Mouse (Mus musculus): ENCODE measurements at regions not wholly inside any gene's neighbourhood (a gene's known extent, or its start where the extent isn't known, plus 50 kb on each side); places are given as distances from the start of the nearest gene placed in this dataset.
A peak's percentile ranks its signal among the peaks of the same experiment; 100 is the strongest.

DNA sequence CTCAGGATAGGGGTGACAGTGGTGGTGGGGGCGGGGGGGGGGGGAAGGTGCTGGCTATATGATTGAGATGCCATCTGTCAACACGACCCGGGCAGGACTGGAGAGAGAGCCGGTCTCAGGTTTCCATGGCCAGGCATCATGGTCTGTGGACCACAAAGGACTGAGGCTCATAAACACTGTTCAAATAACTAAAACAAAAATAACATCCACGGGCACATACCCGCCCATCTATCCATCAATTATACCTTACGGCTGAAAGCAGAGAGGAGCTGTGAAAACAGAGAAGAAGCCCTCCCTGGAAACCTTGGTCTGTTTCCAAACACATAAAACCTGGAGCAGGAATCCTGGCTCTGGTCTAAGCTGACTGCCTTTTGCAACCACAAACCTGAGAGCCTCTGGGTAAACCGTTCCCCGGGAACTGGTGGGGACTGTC is 183.2 kb downstream of the Gm19410 start:
- no peak overlapping the region for H3K4me2 ChIP-seq (replicated peaks; ENCODE audit: low read depth, low read length)
- no peak overlapping the region for H3K9ac ChIP-seq (replicated peaks; ENCODE audit: low read length)
- peak; percentile 93 for ATAC-seq (ENCODE audit: low FRiP score, low TSS enrichment)
- no peaks in the 10 kb centered on the region for H3K36me3 ChIP-seq (ENCODE audit: insufficient read depth, low read length)
- no peaks in the 10 kb centered on the region for H3K27me3 ChIP-seq (ENCODE audit: insufficient read depth, low read length)
- H3K4me1 ChIP-seq (ENCODE audit: insufficient read depth, low read length), result peaks cover 28% of the 10 kb centered on the region
- no peaks in the 10 kb centered on the region for H3K9me3 ChIP-seq (ENCODE audit: low read length)
- H3K4me3 ChIP-seq (ENCODE audit: low read length), result no peak overlapping the region
- 14% methylated on average over 9 of the region's 9 CpGs for WGBS
- no peak overlapping the region for H3K27ac ChIP-seq (ENCODE audit: low read length)

DNA sequence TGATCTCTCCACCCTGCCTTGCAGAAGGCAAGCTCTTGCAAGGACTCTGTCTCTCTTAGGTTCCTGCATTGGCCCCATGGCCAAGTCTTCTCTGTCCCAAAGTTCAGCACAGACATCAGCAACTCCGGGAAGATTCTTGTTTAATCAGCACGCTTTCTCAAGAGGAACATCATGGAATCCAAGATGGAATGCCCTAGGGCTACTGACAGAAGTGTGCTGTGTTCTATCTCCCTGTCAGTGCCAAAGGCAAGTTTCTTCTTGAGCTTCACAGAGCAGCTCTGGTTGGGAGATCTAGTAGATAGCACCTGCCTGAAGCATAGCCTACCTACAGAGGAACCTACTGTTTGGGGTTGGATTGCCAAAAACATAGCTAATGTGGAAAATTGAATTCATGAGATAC is 189.9 kb downstream of the Gm19410 start:
- ATAC-seq (ENCODE audit: low FRiP score, low TSS enrichment), result no peak
- no peaks in the 10 kb centered on the region for H3K9me3 ChIP-seq (ENCODE audit: low read length)
- no peak overlapping the region for H3K9ac ChIP-seq (replicated peaks; ENCODE audit: low read length)
- H3K4me3 ChIP-seq (ENCODE audit: low read length), result no peak overlapping the region
- 87% methylated on average over 2 of the region's 2 CpGs for WGBS
- no peaks in the 10 kb centered on the region for H3K27me3 ChIP-seq (ENCODE audit: insufficient read depth, low read length)
- no peak overlapping the region for H3K27ac ChIP-seq (ENCODE audit: low read length)
- 0 out of 2 replicates have a peak, but pooled peaks cover 3% of the 10 kb centered on the region for H3K4me1 ChIP-seq (ENCODE audit: insufficient read depth, low read length)
- no peak overlapping the region for H3K4me2 ChIP-seq (replicated peaks; ENCODE audit: low read depth, low read length)
- no peaks in the 10 kb centered on the region for H3K36me3 ChIP-seq (ENCODE audit: insufficient read depth, low read length)

DNA sequence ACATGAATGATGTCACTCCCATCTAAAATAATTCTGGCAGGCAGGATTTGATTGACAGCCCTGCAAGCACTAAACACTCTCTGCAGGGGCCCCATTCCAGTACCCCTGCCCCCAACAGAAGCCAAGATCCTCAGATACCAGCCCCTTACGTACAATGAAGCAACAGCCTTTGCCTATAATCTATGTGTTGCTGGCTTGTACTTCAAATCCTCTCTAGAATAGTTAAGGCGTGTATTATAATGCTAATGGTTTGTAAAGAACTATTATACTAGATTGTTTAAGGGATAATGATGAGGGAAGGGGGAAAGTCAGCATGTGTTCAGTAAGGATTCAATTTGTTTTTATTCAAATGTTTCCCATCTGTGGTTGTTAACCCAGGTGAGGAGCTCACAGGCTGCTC is 190.7 kb downstream of the Gm19410 start:
- no peak overlapping the region for H3K4me2 ChIP-seq (replicated peaks; ENCODE audit: low read depth, low read length)
- no peaks in the 10 kb centered on the region for H3K36me3 ChIP-seq (ENCODE audit: insufficient read depth, low read length)
- H3K27me3 ChIP-seq (ENCODE audit: insufficient read depth, low read length), result no peaks in the 10 kb centered on the region
- no peak overlapping the region for H3K9ac ChIP-seq (replicated peaks; ENCODE audit: low read length)
- H3K27ac ChIP-seq (ENCODE audit: low read length), result no peak overlapping the region
- no peak overlapping the region for H3K4me3 ChIP-seq (ENCODE audit: low read length)
- no peak for ATAC-seq (ENCODE audit: low FRiP score, low TSS enrichment)
- WGBS, result 77% methylated on average over 2 of the region's 2 CpGs
- H3K9me3 ChIP-seq (ENCODE audit: low read length), result no peaks in the 10 kb centered on the region
- peaks cover 9% of the 10 kb centered on the region for H3K4me1 ChIP-seq (ENCODE audit: insufficient read depth, low read length)

DNA sequence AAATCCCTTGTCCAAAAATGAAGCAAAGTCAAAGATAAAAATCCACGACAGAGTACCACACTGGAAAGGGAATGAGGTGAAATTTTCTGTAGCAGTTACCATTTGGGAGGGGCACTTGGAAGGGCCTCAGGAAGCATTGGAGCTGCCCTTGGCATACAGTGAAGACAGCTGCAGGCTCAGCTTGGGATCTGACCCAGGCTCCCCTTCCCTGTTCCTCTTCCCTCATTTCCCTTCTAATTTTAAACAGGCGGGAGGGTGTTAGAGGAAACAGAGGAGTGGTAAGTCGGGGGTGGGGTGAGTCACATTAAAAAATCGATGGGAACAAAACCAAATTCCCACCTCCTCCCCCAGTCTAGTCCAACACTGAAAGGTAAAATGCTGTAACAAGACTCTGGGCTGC is 193.6 kb downstream of the Gm19410 start:
- H3K4me1 ChIP-seq (ENCODE audit: insufficient read depth, low read length), result peaks cover 12% of the 10 kb centered on the region
- no peak for ATAC-seq (ENCODE audit: low FRiP score, low TSS enrichment)
- H3K4me2 ChIP-seq (replicated peaks; ENCODE audit: low read depth, low read length), result no peak overlapping the region
- H3K36me3 ChIP-seq (ENCODE audit: insufficient read depth, low read length), result no peaks in the 10 kb centered on the region
- no peaks in the 10 kb centered on the region for H3K9me3 ChIP-seq (ENCODE audit: low read length)
- no peak overlapping the region for H3K27ac ChIP-seq (ENCODE audit: low read length)
- no peak overlapping the region for H3K4me3 ChIP-seq (ENCODE audit: low read length)
- H3K9ac ChIP-seq (replicated peaks; ENCODE audit: low read length), result no peak overlapping the region
- WGBS, result 66% methylated on average over 4 of the region's 4 CpGs
- H3K27me3 ChIP-seq (ENCODE audit: insufficient read depth, low read length), result no peaks in the 10 kb centered on the region

DNA sequence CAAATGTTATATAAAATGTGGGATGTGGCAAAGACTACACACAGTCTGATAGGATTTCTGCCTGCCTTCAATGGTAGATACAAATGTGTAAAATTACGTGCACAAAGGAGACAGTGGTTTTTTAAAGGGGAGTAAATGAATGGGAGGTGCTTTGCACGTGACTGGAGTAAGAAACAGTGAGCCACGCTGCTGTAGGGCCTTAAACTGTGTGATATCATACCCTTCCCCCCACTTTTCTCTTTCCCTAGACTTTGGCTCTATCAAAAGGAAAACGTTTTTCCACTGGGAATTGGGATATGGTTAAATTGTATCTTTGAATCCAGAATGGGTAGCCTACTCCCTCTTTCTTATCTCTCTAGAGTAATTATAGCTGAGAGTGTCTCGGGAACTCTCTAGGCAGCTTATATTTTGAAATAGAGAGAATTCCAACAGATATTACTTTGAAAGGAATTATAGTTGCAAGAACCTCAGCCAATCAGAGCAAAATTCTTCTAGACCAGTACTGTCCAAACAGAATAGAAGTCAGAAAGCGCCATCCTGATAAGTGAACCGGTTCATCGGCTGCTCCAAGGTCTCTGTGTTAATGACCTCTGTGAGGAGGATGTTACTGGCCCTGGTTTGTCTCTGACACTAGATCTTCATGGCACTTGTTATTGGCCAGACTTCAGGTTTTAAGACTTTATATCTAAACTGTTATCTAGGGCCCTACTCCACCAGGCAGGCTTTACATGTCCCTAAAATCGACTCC is 195.5 kb downstream of the Gm19410 start:
- H3K4me1 ChIP-seq (ENCODE audit: insufficient read depth, low read length), result peaks cover 18% of the 10 kb centered on the region
- 0 out of 2 replicates have a peak, but pooled peaks have one; percentile 51 for ATAC-seq (ENCODE audit: low FRiP score, low TSS enrichment)
- H3K27ac ChIP-seq (ENCODE audit: low read length), result no peak overlapping the region
- no peaks in the 10 kb centered on the region for H3K9me3 ChIP-seq (ENCODE audit: low read length)
- H3K9ac ChIP-seq (replicated peaks; ENCODE audit: low read length), result no peak overlapping the region; the same call in 1 of the 2 replicates
- H3K4me3 ChIP-seq (ENCODE audit: low read length), result no peak overlapping the region
- no peaks in the 10 kb centered on the region for H3K27me3 ChIP-seq (ENCODE audit: insufficient read depth, low read length)
- H3K4me2 ChIP-seq (replicated peaks; ENCODE audit: low read depth, low read length), result 0 out of 2 replicates have a peak overlapping the region, but pooled peaks have one; percentile 23
- WGBS, result 50% methylated on average over 9 of the region's 9 CpGs
- no peaks in the 10 kb centered on the region for H3K36me3 ChIP-seq (ENCODE audit: insufficient read depth, low read length)

DNA sequence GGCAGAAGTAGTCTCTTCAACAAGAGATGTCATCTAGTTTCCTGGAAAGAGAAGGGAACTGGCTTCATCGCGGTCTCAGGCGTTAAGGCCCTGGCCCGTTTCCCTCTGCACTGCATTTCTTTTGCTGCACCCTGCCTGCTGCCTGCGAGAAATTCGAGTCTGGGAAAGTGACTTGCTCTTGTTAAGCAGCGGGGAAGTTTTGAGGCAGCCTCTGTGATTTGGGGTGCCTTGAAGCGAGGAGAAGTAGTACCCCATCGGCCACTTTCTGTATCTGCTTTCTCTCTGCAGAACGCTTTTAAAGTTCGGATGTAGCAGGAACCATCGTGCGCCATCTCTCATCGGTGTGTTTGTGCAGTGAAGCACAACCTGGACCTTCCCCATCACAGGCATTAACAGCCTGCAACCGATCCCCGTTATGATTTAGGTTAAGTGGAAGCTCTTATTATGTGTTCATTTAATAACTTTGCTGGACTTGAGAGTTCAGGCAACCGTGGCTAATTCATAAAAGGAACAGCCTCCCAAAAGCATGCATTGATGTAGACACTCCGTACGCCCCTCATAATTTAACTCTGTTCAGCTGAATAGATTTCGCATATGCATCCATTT is 196.1 kb downstream of the Gm19410 start:
- H3K27ac ChIP-seq (ENCODE audit: low read length), result no peak overlapping the region
- H3K4me3 ChIP-seq (ENCODE audit: low read length), result no peak overlapping the region
- no peaks in the 10 kb centered on the region for H3K9me3 ChIP-seq (ENCODE audit: low read length)
- no peak overlapping the region; the same call in 1 of the 2 replicates for H3K9ac ChIP-seq (replicated peaks; ENCODE audit: low read length)
- WGBS, result 38% methylated on average over 20 of the region's 20 CpGs
- ATAC-seq (ENCODE audit: low FRiP score, low TSS enrichment), result no peak
- no peaks in the 10 kb centered on the region for H3K36me3 ChIP-seq (ENCODE audit: insufficient read depth, low read length)
- no peaks in the 10 kb centered on the region for H3K27me3 ChIP-seq (ENCODE audit: insufficient read depth, low read length)
- peaks cover 18% of the 10 kb centered on the region for H3K4me1 ChIP-seq (ENCODE audit: insufficient read depth, low read length)
- H3K4me2 ChIP-seq (replicated peaks; ENCODE audit: low read depth, low read length), result peak overlapping the region; percentile 23; the same call in 1 of the 2 replicates

DNA sequence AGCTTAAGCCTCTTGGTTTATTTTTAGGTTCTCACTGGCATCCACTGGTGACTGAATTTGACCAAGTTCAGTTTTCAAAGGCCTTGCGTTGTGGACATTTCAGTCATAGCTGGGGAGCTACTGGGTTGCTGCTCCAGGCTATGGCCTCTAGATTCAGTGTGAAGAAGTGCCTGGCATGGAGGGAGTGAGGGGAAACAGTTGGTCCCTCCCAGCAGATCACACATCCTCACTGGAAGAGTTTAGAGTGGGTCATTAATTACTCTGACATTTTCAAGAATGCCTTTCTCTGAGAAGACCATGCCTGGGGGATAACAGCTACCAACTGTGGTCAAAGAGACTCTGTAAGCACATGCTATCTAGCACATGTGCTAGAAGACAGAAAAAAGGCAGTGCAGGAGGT is 199.3 kb downstream of the Gm19410 start:
- Histone ChIP-seq H3K4me3 (ENCODE audit: low read length) (no peak overlapping the region), H3K27me3 (ENCODE audit: insufficient read depth, low read length) (no peaks in the 10 kb centered on the region), H3K4me2 (replicated peaks; ENCODE audit: low read depth, low read length) (no peak overlapping the region), H3K9ac (replicated peaks; ENCODE audit: low read length) (no peak overlapping the region), H3K27ac (ENCODE audit: low read length) (0 out of 2 replicates have a peak overlapping the region, but pooled peaks have one; percentile 49), H3K9me3 (ENCODE audit: low read length) (no peaks in the 10 kb centered on the region), H3K4me1 (ENCODE audit: insufficient read depth, low read length) (peaks cover 15% of the 10 kb centered on the region), H3K36me3 (ENCODE audit: insufficient read depth, low read length) (no peaks in the 10 kb centered on the region)
- WGBS, result 23% methylated on average over 1 of the region's 1 CpGs
- peak; percentile 51; the same call in 1 of the 2 replicates for ATAC-seq (ENCODE audit: low FRiP score, low TSS enrichment)

DNA sequence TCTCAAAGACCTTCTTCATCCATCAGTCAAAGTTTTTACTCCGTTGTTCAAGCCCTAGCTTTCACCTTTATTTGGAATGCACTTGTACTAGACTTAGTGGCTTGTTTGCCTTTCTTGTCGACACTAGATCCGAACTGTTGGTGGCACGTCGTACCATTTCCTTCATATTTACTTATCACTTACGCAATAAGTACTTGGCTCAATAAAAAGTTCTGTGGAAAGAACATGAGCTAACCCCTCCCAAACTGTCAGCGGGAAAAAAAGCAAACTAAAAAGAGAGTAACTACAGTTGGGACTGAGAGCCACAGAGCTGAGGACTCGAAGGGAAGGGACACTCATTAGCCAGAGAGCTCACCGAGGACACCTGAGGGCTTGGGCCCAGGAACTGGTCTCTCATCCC is 202.8 kb downstream of the Gm19410 start:
- H3K36me3 ChIP-seq (ENCODE audit: insufficient read depth, low read length), result no peaks in the 10 kb centered on the region
- ATAC-seq (ENCODE audit: low FRiP score, low TSS enrichment), result no peak
- WGBS, result 84% methylated on average over 9 of the region's 9 CpGs
- no peak overlapping the region for H3K9ac ChIP-seq (replicated peaks; ENCODE audit: low read length)
- peaks cover 6% of the 10 kb centered on the region for H3K4me1 ChIP-seq (ENCODE audit: insufficient read depth, low read length)
- H3K9me3 ChIP-seq (ENCODE audit: low read length), result no peaks in the 10 kb centered on the region
- no peak overlapping the region for H3K4me2 ChIP-seq (replicated peaks; ENCODE audit: low read depth, low read length)
- H3K27ac ChIP-seq (ENCODE audit: low read length), result no peak overlapping the region
- no peaks in the 10 kb centered on the region for H3K27me3 ChIP-seq (ENCODE audit: insufficient read depth, low read length)
- no peak overlapping the region for H3K4me3 ChIP-seq (ENCODE audit: low read length)

DNA sequence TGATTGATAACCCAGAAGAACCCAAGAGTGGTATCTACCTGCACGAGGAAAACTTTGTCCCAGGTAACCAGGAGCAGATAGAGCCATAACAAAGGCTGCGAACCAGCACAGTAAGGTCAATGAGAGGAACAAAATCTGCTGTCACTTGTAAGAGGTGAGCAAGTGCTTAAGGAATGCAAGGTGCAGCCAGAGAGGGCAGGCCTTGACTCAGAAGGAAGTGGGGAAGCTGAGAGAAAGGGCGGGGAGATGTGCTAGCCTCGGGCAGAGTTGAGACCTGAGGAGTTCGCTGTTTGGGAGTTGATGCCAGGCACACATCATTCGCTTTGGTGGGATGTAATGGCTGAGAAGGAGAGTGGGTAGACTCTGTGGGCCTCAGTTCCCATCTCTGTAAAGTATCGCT is 205.5 kb downstream of the Gm19410 start:
- H3K27me3 ChIP-seq (ENCODE audit: insufficient read depth, low read length), result no peaks in the 10 kb centered on the region
- H3K4me1 ChIP-seq (ENCODE audit: insufficient read depth, low read length), result no peaks in the 10 kb centered on the region
- H3K9ac ChIP-seq (replicated peaks; ENCODE audit: low read length), result no peak overlapping the region
- no peak for ATAC-seq (ENCODE audit: low FRiP score, low TSS enrichment)
- H3K27ac ChIP-seq (ENCODE audit: low read length), result no peak overlapping the region
- H3K4me2 ChIP-seq (replicated peaks; ENCODE audit: low read depth, low read length), result no peak overlapping the region
- H3K9me3 ChIP-seq (ENCODE audit: low read length), result no peaks in the 10 kb centered on the region
- H3K36me3 ChIP-seq (ENCODE audit: insufficient read depth, low read length), result no peaks in the 10 kb centered on the region
- H3K4me3 ChIP-seq (ENCODE audit: low read length), result no peak overlapping the region
- 83% methylated on average over 7 of the region's 7 CpGs for WGBS

Measured in kidney, embryonic 16.5 days (tissue).